Mouse (Mus musculus) stomach, postnatal 0 days (tissue): ENCODE data around the gene Dnajc17.

Source experiments
- CTCF ChIP-seq: IDR thresholded peaks from 2 replicates; pipeline ENCODE4 v1.5.1; 2016; ENCODE audit warnings: antibody characterized with exemption, low read depth, mild to moderate bottlenecking, moderate library complexity
- EP300 ChIP-seq: optimal IDR thresholded peaks from 2 replicates; pipeline ENCODE3; 2016; ENCODE audit warnings: antibody characterized with exemption

- TF ChIP-seq CTCF, result no peak
- TF ChIP-seq EP300, result no peak
Measured at GRCm38 (mm10) chr2:119152255-119152654, 56.3 kb downstream of the Dnajc17 start.
